Mouse (Mus musculus): Measurements from ENCODE around the gene Cenpu. TPM values are rescaled to one million over a fixed set of nuclear protein-coding genes. Genes with fewer than 3 reads are reported as not detected.

The Cenpu gene
- polyA plus RNA-seq, 1 experiment, result 56.9 TPM

DNA sequence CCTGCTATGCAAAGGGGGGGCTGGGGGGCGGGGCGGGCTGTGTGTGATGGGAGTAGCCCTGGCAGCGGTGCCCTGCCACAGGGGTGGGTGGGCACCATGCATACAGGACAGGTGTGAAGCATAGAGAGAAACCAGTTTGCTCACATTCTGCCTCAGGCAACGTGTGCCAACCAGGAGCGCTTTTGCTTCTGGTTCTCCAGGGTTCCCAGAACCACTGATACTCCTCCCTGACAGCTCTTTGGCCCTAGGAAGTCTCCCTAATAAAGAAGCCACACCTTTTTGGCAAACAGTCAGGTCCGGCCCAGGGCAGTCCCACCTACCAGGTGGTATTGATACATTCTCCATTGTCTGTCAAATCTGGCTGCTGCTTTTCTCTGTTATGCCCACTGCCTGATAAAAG is 8.2 kb upstream of the Cenpu start:
- Histone ChIP-seq H3K4me3 (ENCODE audit: low read depth, low read length) (no peak overlapping the region), H3K36me3 (ENCODE audit: control insufficient read depth, insufficient read depth, low read length, poor library complexity, severe bottlenecking) (no peaks in the 10 kb centered on the region), H3K9me3 (replicated peaks; ENCODE audit: control insufficient read depth, insufficient read depth, low read length, poor library complexity, severe bottlenecking) (no peaks in the 10 kb centered on the region), H3K9ac (ENCODE audit: low read depth, poor library complexity, severe bottlenecking) (no peak overlapping the region), H3K27me3 (ENCODE audit: control insufficient read depth, insufficient read depth, low read length, poor library complexity, severe bottlenecking) (no peaks in the 10 kb centered on the region), H3K4me1 (ENCODE audit: control insufficient read depth, insufficient read depth, low read length) (no peaks in the 10 kb centered on the region), H3K27ac (ENCODE audit: insufficient read depth, low read length) (no peak overlapping the region)
- no peak for TF ChIP-seq POLR2A (IDR thresholded peaks at IDR 0.05; ENCODE audit: insufficient read depth, low read length)
- TF ChIP-seq EP300 (IDR thresholded peaks at IDR 0.05; ENCODE audit: insufficient read depth, low read depth, low read length), result no peak
- TF ChIP-seq CTCF (IDR thresholded peaks at IDR 0.05; ENCODE audit: low read depth, low read length), result no peak

GRCm38 (mm10) chr8:46545854-46546253 is 6.0 kb upstream of the Cenpu start:
- Histone ChIP-seq H3K9ac (ENCODE audit: low read depth, poor library complexity, severe bottlenecking) (no peak overlapping the region), H3K4me3 (ENCODE audit: low read depth, low read length) (no peak overlapping the region), H3K27me3 (ENCODE audit: control insufficient read depth, insufficient read depth, low read length, poor library complexity, severe bottlenecking) (no peaks in the 10 kb centered on the region), H3K4me1 (ENCODE audit: control insufficient read depth, insufficient read depth, low read length) (no peaks in the 10 kb centered on the region), H3K9me3 (replicated peaks; ENCODE audit: control insufficient read depth, insufficient read depth, low read length, poor library complexity, severe bottlenecking) (no peaks in the 10 kb centered on the region), H3K36me3 (ENCODE audit: control insufficient read depth, insufficient read depth, low read length, poor library complexity, severe bottlenecking) (no peaks in the 10 kb centered on the region), H3K27ac (ENCODE audit: insufficient read depth, low read length) (no peak overlapping the region)
- TF ChIP-seq POLR2A (IDR thresholded peaks at IDR 0.05; ENCODE audit: insufficient read depth, low read length) (no peak), EP300 (IDR thresholded peaks at IDR 0.05; ENCODE audit: insufficient read depth, low read depth, low read length) (no peak), CTCF (IDR thresholded peaks at IDR 0.05; ENCODE audit: low read depth, low read length) (no peak)

- H3K4me1 ChIP-seq (ENCODE audit: control insufficient read depth, insufficient read depth, low read length), result no peaks in the 10 kb centered on the region
- H3K27me3 ChIP-seq (ENCODE audit: control insufficient read depth, insufficient read depth, low read length, poor library complexity, severe bottlenecking), result no peaks in the 10 kb centered on the region
- no peak overlapping the region for H3K4me3 ChIP-seq (ENCODE audit: low read depth, low read length)
- no peaks in the 10 kb centered on the region for H3K36me3 ChIP-seq (ENCODE audit: control insufficient read depth, insufficient read depth, low read length, poor library complexity, severe bottlenecking)
- H3K9me3 ChIP-seq (replicated peaks; ENCODE audit: control insufficient read depth, insufficient read depth, low read length, poor library complexity, severe bottlenecking), result no peaks in the 10 kb centered on the region
- H3K9ac ChIP-seq (ENCODE audit: low read depth, poor library complexity, severe bottlenecking), result no peak overlapping the region
- no peak for TF ChIP-seq POLR2A (IDR thresholded peaks at IDR 0.05; ENCODE audit: insufficient read depth, low read length)
- no peak for TF ChIP-seq CTCF (IDR thresholded peaks at IDR 0.05; ENCODE audit: low read depth, low read length)
- no peak overlapping the region for H3K27ac ChIP-seq (ENCODE audit: insufficient read depth, low read length)
Measured at GRCm38 (mm10) chr8:46546431-46547176, 5.2 kb upstream of the Cenpu start.

GRCm38 (mm10) chr8:46547245-46547644 is 4.6 kb upstream of the Cenpu start:
- no peak overlapping the region for H3K9ac ChIP-seq (ENCODE audit: low read depth, poor library complexity, severe bottlenecking)
- H3K27me3 ChIP-seq (ENCODE audit: control insufficient read depth, insufficient read depth, low read length, poor library complexity, severe bottlenecking), result no peaks in the 10 kb centered on the region
- TF ChIP-seq POLR2A (IDR thresholded peaks at IDR 0.05; ENCODE audit: insufficient read depth, low read length) (no peak), CTCF (IDR thresholded peaks at IDR 0.05; ENCODE audit: low read depth, low read length) (no peak), EP300 (IDR thresholded peaks at IDR 0.05; ENCODE audit: insufficient read depth, low read depth, low read length) (no peak)
- H3K9me3 ChIP-seq (replicated peaks; ENCODE audit: control insufficient read depth, insufficient read depth, low read length, poor library complexity, severe bottlenecking), result no peaks in the 10 kb centered on the region
- H3K36me3 ChIP-seq (ENCODE audit: control insufficient read depth, insufficient read depth, low read length, poor library complexity, severe bottlenecking), result no peaks in the 10 kb centered on the region
- H3K4me1 ChIP-seq (ENCODE audit: control insufficient read depth, insufficient read depth, low read length), result no peaks in the 10 kb centered on the region
- no peak overlapping the region for H3K4me3 ChIP-seq (ENCODE audit: low read depth, low read length)
- H3K27ac ChIP-seq (ENCODE audit: insufficient read depth, low read length), result no peak overlapping the region

DNA sequence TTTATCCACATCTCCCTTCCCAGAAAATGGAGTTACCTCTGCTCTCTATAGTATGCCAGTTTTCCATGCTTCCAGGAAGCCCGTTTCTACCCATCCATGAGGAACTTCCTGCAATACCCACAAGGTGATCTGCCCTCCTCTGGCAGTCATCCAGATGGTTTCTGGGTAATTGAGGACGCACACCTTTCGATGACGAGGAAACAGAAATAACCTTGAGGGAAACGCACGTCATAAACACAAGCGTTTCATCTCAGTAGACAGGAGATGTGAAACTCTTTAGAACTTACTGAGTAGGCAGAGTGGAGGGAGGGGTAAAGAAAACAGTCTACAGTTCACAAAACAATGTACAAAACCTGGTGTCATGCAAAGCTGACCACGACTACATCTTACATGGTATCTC is 1.8 kb upstream of the Cenpu start:
- H3K36me3 ChIP-seq (ENCODE audit: control insufficient read depth, insufficient read depth, low read length, poor library complexity, severe bottlenecking), result no peaks in the 10 kb centered on the region
- TF ChIP-seq CTCF (IDR thresholded peaks at IDR 0.05; ENCODE audit: low read depth, low read length), result no peak
- no peak for TF ChIP-seq POLR2A (IDR thresholded peaks at IDR 0.05; ENCODE audit: insufficient read depth, low read length)
- no peak for TF ChIP-seq EP300 (IDR thresholded peaks at IDR 0.05; ENCODE audit: insufficient read depth, low read depth, low read length)
- no peaks in the 10 kb centered on the region for H3K4me1 ChIP-seq (ENCODE audit: control insufficient read depth, insufficient read depth, low read length)
- H3K9ac ChIP-seq (ENCODE audit: low read depth, poor library complexity, severe bottlenecking), result no peak overlapping the region
- H3K9me3 ChIP-seq (replicated peaks; ENCODE audit: control insufficient read depth, insufficient read depth, low read length, poor library complexity, severe bottlenecking), result no peaks in the 10 kb centered on the region
- no peak overlapping the region for H3K4me3 ChIP-seq (ENCODE audit: low read depth, low read length)
- H3K27me3 ChIP-seq (ENCODE audit: control insufficient read depth, insufficient read depth, low read length, poor library complexity, severe bottlenecking), result no peaks in the 10 kb centered on the region
- no peak overlapping the region for H3K27ac ChIP-seq (ENCODE audit: insufficient read depth, low read length)

- no peak for TF ChIP-seq EP300 (IDR thresholded peaks at IDR 0.05; ENCODE audit: insufficient read depth, low read depth, low read length)
- no peak for TF ChIP-seq CTCF (IDR thresholded peaks at IDR 0.05; ENCODE audit: low read depth, low read length)
- TF ChIP-seq POLR2A (IDR thresholded peaks at IDR 0.05; ENCODE audit: insufficient read depth, low read length), result no peak
- Histone ChIP-seq H3K4me3 (ENCODE audit: low read depth, low read length) (no peak overlapping the region), H3K9me3 (replicated peaks; ENCODE audit: control insufficient read depth, insufficient read depth, low read length, poor library complexity, severe bottlenecking) (no peaks in the 10 kb centered on the region), H3K27ac (ENCODE audit: insufficient read depth, low read length) (no peak overlapping the region), H3K36me3 (ENCODE audit: control insufficient read depth, insufficient read depth, low read length, poor library complexity, severe bottlenecking) (peaks cover 2% of the 10 kb centered on the region), H3K4me1 (ENCODE audit: control insufficient read depth, insufficient read depth, low read length) (no peaks in the 10 kb centered on the region), H3K27me3 (ENCODE audit: control insufficient read depth, insufficient read depth, low read length, poor library complexity, severe bottlenecking) (no peaks in the 10 kb centered on the region), H3K9ac (ENCODE audit: low read depth, poor library complexity, severe bottlenecking) (0 out of 2 replicates have a peak overlapping the region, but pooled peaks have one; percentile 20)
Measured at GRCm38 (mm10) chr8:46551029-46551428, 799 bp upstream of the Cenpu start.
